Mouse (Mus musculus) limb, embryonic 13.5 days (tissue): ENCODE data around the gene Pcid2. TPM values are rescaled to one million over a fixed set of nuclear protein-coding genes. Genes with fewer than 3 reads are reported as not detected.

Experiments used
- microRNA-seq: library from miRNA; unstranded; fragments of <30 nt; microRNA quantifications from one replicate; pipeline ENCODE4, GENCODE M21; 2016
- polyA plus RNA-seq: library from polyadenylated mRNA; unstranded; fragments of >200 nt; fragmentation: Nextera tagmentation; extraction: Ambion mirVana; gene quantifications from 2 replicates; pipeline ENCODE4 v1.2.1, GENCODE M21; 2015

The Pcid2 gene
- polyA plus RNA-seq, 1 experiment from 2014 or later: 47.5 TPM

Small RNA genes lying within 50 kb of the gene (microRNA-seq; reads per million reads assigned to microRNA genes)
- not detected for gene Mir7065

Other genes with a start within 250 kb of the Pcid2 start
- 11.0 and 13.1 TPM in 2 replicates for gene Mcf2l, start 231.7 kb downstream of the Pcid2 start, polyA plus RNA-seq
- not detected in 2 replicates for gene F7, start 79.4 kb downstream of the Pcid2 start, polyA plus RNA-seq
- gene F10, start 68.2 kb downstream of the Pcid2 start, polyA plus RNA-seq: 0.28 and 0.68 TPM in 2 replicates
- 0.17 and 0.36 TPM in 2 replicates for gene Proz, start 44.5 kb downstream of the Pcid2 start, polyA plus RNA-seq
- 106 and 107 TPM in 2 replicates for gene Cul4a, start 162 bp upstream of the Pcid2 start, polyA plus RNA-seq
- 247 and 255 TPM in 2 replicates for gene Lamp1, start 53.7 kb upstream of the Pcid2 start, polyA plus RNA-seq
- gene Grtp1, start 95.2 kb upstream of the Pcid2 start, polyA plus RNA-seq: 16.6 and 16.9 TPM in 2 replicates
- 1.0 and 1.4 TPM in 2 replicates for gene Adprhl1, start 148.7 kb upstream of the Pcid2 start, polyA plus RNA-seq
- 29.7 and 31.5 TPM in 2 replicates for gene Dcun1d2, start 182.7 kb upstream of the Pcid2 start, polyA plus RNA-seq
- 49.3 and 58.4 TPM in 2 replicates for gene Tmco3, start 182.7 kb upstream of the Pcid2 start, polyA plus RNA-seq
- gene Tfdp1, start 233.3 kb upstream of the Pcid2 start, polyA plus RNA-seq: 157 and 161 TPM in 2 replicates